Mouse (Mus musculus): Measurements from ENCODE around the gene Tnfrsf1b. TPM values are rescaled to one million over a fixed set of nuclear protein-coding genes. Genes with fewer than 3 reads are reported as not detected.
"Not testable (repeated sequence)": the region's sequence is repeated elsewhere in the genome, so short reads cannot be mapped to it uniquely, and the experiment has no call there.

The Tnfrsf1b gene
- total RNA-seq, 2 experiments from 2014 or later = 2.3 to 3.7 TPM

- no peak for ATAC-seq (replicated peaks; ENCODE audit: low FRiP score, low TSS enrichment, poor library complexity, severe bottlenecking)
These were observed 50.1 kb downstream of the Tnfrsf1b start for GRCm38 (mm10) chr4:145196586-145196985.

GRCm38 (mm10) chr4:145195172-145195571, 51.5 kb downstream of the Tnfrsf1b start:
- peak; percentile 5; the same call in 1 of the 2 replicates for ATAC-seq (replicated peaks; ENCODE audit: low FRiP score, low TSS enrichment, poor library complexity, severe bottlenecking)

GRCm38 (mm10) chr4:145194559-145195162, 52.0 kb downstream of the Tnfrsf1b start, which contains the start of gene Vps13d:
Gene Vps13d (minus strand): TSS chr4:145195005.
- peak; percentile 70 for ATAC-seq (replicated peaks; ENCODE audit: low FRiP score, low TSS enrichment, poor library complexity, severe bottlenecking)

GRCm38 (mm10) chr4:145193991-145194511, 52.6 kb downstream of the Tnfrsf1b start:
- ATAC-seq (replicated peaks; ENCODE audit: low FRiP score, low TSS enrichment, poor library complexity, severe bottlenecking) = peak; percentile 31

GRCm38 (mm10) chr4:145193406-145193805, 53.3 kb downstream of the Tnfrsf1b start:
- no peak for ATAC-seq (replicated peaks; ENCODE audit: low FRiP score, low TSS enrichment, poor library complexity, severe bottlenecking)

GRCm38 (mm10) chr4:145192686-145193085, 54.0 kb downstream of the Tnfrsf1b start:
- no peak for ATAC-seq (replicated peaks; ENCODE audit: low FRiP score, low TSS enrichment, poor library complexity, severe bottlenecking)

GRCm38 (mm10) chr4:145188561-145188960, 58.1 kb downstream of the Tnfrsf1b start:
- ATAC-seq (replicated peaks; ENCODE audit: low FRiP score, low TSS enrichment, poor library complexity, severe bottlenecking) = no peak

GRCm38 (mm10) chr4:145187619-145188018, 59.1 kb downstream of the Tnfrsf1b start:
- ATAC-seq (replicated peaks; ENCODE audit: low FRiP score, low TSS enrichment, poor library complexity, severe bottlenecking) = no peak

- ATAC-seq (replicated peaks; ENCODE audit: low FRiP score, low TSS enrichment, poor library complexity, severe bottlenecking) = no peak
These were observed 67.6 kb downstream of the Tnfrsf1b start for GRCm38 (mm10) chr4:145178918-145179549.

GRCm38 (mm10) chr4:145165542-145165941, 81.1 kb downstream of the Tnfrsf1b start:
- not testable (repeated sequence) for ATAC-seq (replicated peaks; ENCODE audit: low FRiP score, low TSS enrichment, poor library complexity, severe bottlenecking)

- no peak for ATAC-seq (replicated peaks; ENCODE audit: low FRiP score, low TSS enrichment, poor library complexity, severe bottlenecking)
These were observed 82.6 kb downstream of the Tnfrsf1b start for GRCm38 (mm10) chr4:145164111-145164510.

Other genes starting within 250 kb of the Tnfrsf1b start
- 37.1 and 58.5 TPM in 2 replicates for gene Vps13d, start 51.9 kb downstream of the Tnfrsf1b start, total RNA-seq (2014; fragmentation: Nextera tagmentation)
- gene Vps13d, start 51.9 kb downstream of the Tnfrsf1b start, total RNA-seq (2017) = 35.8 and 59.8 TPM in 2 replicates
- 0.31 TPM in 1 of 2 replicates, not detected in the other for gene Tnfrsf8, start 68.3 kb upstream of the Tnfrsf1b start, total RNA-seq (2014; fragmentation: Nextera tagmentation)
- not detected in 2 replicates for gene Tnfrsf8, start 68.3 kb upstream of the Tnfrsf1b start, total RNA-seq (2017)